9 mouse cellular contexts compared by ENCODE assay signal in genomic region chr5:114897374-114897793, GRCm38 (mm10). TPM values are rescaled to one million over a fixed set of nuclear protein-coding genes. Genes with fewer than 3 reads are reported as not detected.
DNase-seq lines count a peak whose midpoint lies in the region; ATAC-seq and TF ChIP-seq lines count a peak whose summit lies in the region.
"Had no signal": no experiment of that assay in that cellular context is flagged by ENCODE, and none has a peak within 500 bp of the region (broad histone marks: within the 10 kb centered on the region; RNA-seq: fewer than 3 reads in every experiment).

No protein-coding gene starts in this region.

- no peaks in the 10 kb centered on the region for H3K9me3 ChIP-seq in ES-E14 (ENCODE audit: control insufficient read depth, insufficient read depth, low read depth, low read length)
- H3K9me3 ChIP-seq in intestine, embryonic 16.5 days (ENCODE audit: control insufficient read depth, low read length), result no peaks in the 10 kb centered on the region

- no peak overlapping the region for H3K4me3 ChIP-seq in ES-E14 (ENCODE audit: insufficient read depth in 1 of 2, low read depth in 1 of 2, low read length in 2 of 2, poor library complexity in 1 of 2, severe bottlenecking in 1 of 2)
- peak overlapping the region; percentile 37 for H3K4me3 ChIP-seq in intestine, embryonic 16.5 days (ENCODE audit: low read length)
- peak overlapping the region; percentile 72 for H3K4me3 ChIP-seq in small intestine, adult 2 months (ENCODE audit: low read depth, low read length)
- H3K4me3 ChIP-seq: erythroblast, embryonic 14.5 days had no signal

- no peaks in the 10 kb centered on the region for H3K36me3 ChIP-seq in ES-E14 (ENCODE audit: control insufficient read depth, insufficient read depth, low read length, poor library complexity, severe bottlenecking)
- no peaks in the 10 kb centered on the region for H3K36me3 ChIP-seq in intestine, embryonic 16.5 days (ENCODE audit: control insufficient read depth, insufficient read depth, low read length)
- peaks cover 16% of the 10 kb centered on the region for H3K36me3 ChIP-seq in small intestine, adult 2 months (ENCODE audit: control insufficient read depth, insufficient read depth, low read length)

- peaks cover 0 to 11% of the 10 kb centered on the region in 2 experiments; a peak in 1 of 4 replicates for H3K4me1 ChIP-seq in ES-E14 (ENCODE audit: control insufficient read depth in 2 of 2, insufficient read depth in 2 of 2, low read length in 2 of 2, poor library complexity in 1 of 2)
- peaks cover 7% of the 10 kb centered on the region; the same call in 1 of the 2 replicates for H3K4me1 ChIP-seq in intestine, embryonic 16.5 days (ENCODE audit: control insufficient read depth, insufficient read depth, low read length)
- H3K4me1 ChIP-seq in small intestine, adult 2 months (ENCODE audit: control insufficient read depth, insufficient read depth, insufficient read length, low read length), result peaks cover 6% of the 10 kb centered on the region; the same call in 1 of the 2 replicates

- no peak for TF ChIP-seq CTCF in small intestine, adult 2 months (IDR thresholded peaks at IDR 0.05; ENCODE audit: extremely low read depth, insufficient read length, insufficient replicate concordance, low read depth, low read length)

- no peaks in the 10 kb centered on the region for H3K27me3 ChIP-seq in intestine, embryonic 16.5 days (replicated peaks; ENCODE audit: control insufficient read depth, insufficient read depth, low read length)
- H3K27me3 ChIP-seq in small intestine, adult 2 months (ENCODE audit: control insufficient read depth, insufficient read depth, low read length), result no peaks in the 10 kb centered on the region

- H3K27ac ChIP-seq in ES-E14 (ENCODE audit: insufficient read depth, low read depth, low read length, poor library complexity, severe bottlenecking), result peak overlapping the region; percentile 59; the same call in 1 of the 2 replicates
- H3K27ac ChIP-seq in intestine, embryonic 16.5 days (ENCODE audit: low read length), result no peak overlapping the region
- H3K27ac ChIP-seq in small intestine, adult 2 months (ENCODE audit: insufficient read depth, low read depth, low read length), result peak overlapping the region; percentile 88

- in situ Hi-C loops in ES-E14 (cut with MboI; ENCODE audit: low sequenced_read_pairs in 2 of 2, unreplicated experiment in 2 of 2), result no loop called here

- no peak; the same call in 1 of the 2 replicates for TF ChIP-seq POLR2A in small intestine, adult 2 months (IDR thresholded peaks at IDR 0.05; ENCODE audit: low read depth, low read length)

- peak overlapping the region; percentile 48 for H3K4me2 ChIP-seq in intestine, embryonic 16.5 days (ENCODE audit: low read depth, low read length)

- WGBS in intestine, embryonic 16.5 days, result 12% methylated on average over 7 of the region's 7 CpGs
- under 1% methylated on average over 7 of the region's 7 CpGs for WGBS in small intestine, adult 2 months

- H3K9ac ChIP-seq in ES-E14 (ENCODE audit: insufficient read depth, low read depth, low read length, poor library complexity, severe bottlenecking), result no peak overlapping the region; the same call in 1 of the 2 replicates
- H3K9ac ChIP-seq in intestine, embryonic 16.5 days (ENCODE audit: low read depth, low read length), result peak overlapping the region; percentile 52

- peak; percentile 83 for ATAC-seq in granulocyte monocyte progenitor cell, adult 5-6 weeks (replicated peaks; ENCODE audit: poor library complexity, severe bottlenecking)
- peak; percentile 62; the same call in 1 of the 2 replicates for ATAC-seq in intestine, embryonic 16.5 days

- DNase-seq in 3T3-L1 (ENCODE audit: low read depth, low spot score) (peak; percentile 77), ES-E14 (ENCODE audit: low read depth, low spot score) (no peak)
- peak; percentile 27 to 45 for DNase-seq in lung, adult 18-20 months
- no peak for DNase-seq in left cerebral cortex, adult 11 months (ENCODE audit: low spot score)
- no peak for DNase-seq in urinary bladder, postnatal 10 days (ENCODE audit: low spot score)

TF ChIP-seq in ES-E14, 5 proteins besides CTCF, POLR2A, EP300 and RAD21:
- TF ChIP-seq MAFK (IDR thresholded peaks at IDR 0.05; ENCODE audit: insufficient read depth, low read depth, low read length) (no peak), CHD2 (IDR thresholded peaks at IDR 0.05; ENCODE audit: low read depth, low read length) (no peak), ZC3H11A (IDR thresholded peaks at IDR 0.05; ENCODE audit: borderline replicate concordance, low read depth, low read length) (no peak), HCFC1 (IDR thresholded peaks at IDR 0.05; ENCODE audit: borderline replicate concordance, insufficient read depth, low read length) (no peak), ZNF384 (IDR thresholded peaks at IDR 0.05; ENCODE audit: low read depth, low read length) (no peak)

RNA-seq across cellular contexts. Expression of gene Oasl2, which starts 0.6 kb away (rescaled TPM):
- 0.85 and 1.1 TPM in 2 replicates for total RNA-seq in ES-E14 (2012; rRNA removed)
- total RNA-seq in granulocyte monocyte progenitor cell, adult 5-6 weeks (2014; fragmentation: Nextera tagmentation), result 6.7 and 10.4 TPM in 2 replicates
- total RNA-seq in granulocyte monocyte progenitor cell, adult 5-6 weeks (2017), result 4.7 and 7.6 TPM in 2 replicates
- polyA plus RNA-seq in intestine, embryonic 16.5 days (2015; fragmentation: Nextera tagmentation; extraction: Ambion mirVana), result 6.0 and 7.4 TPM in 2 replicates
- polyA plus RNA-seq in small intestine, adult 2 months (2012; rRNA removed), result 7.2 and 53.4 TPM in 2 replicates

RNA-seq across cellular contexts. Expression of gene Oasl1, which starts 25.7 kb away (rescaled TPM):
- 0.27 and 0.95 TPM in 2 replicates for total RNA-seq in ES-E14 (2012; rRNA removed)
- 5.2 and 5.4 TPM in 2 replicates for total RNA-seq in granulocyte monocyte progenitor cell, adult 5-6 weeks (2014; fragmentation: Nextera tagmentation)
- 0.73 and 1.8 TPM in 2 replicates for total RNA-seq in granulocyte monocyte progenitor cell, adult 5-6 weeks (2017)
- 1.3 and 2.1 TPM in 2 replicates for polyA plus RNA-seq in intestine, embryonic 16.5 days (2015; fragmentation: Nextera tagmentation; extraction: Ambion mirVana)
- 88.2 and 139 TPM in 2 replicates for polyA plus RNA-seq in small intestine, adult 2 months (2012; rRNA removed)
- polyA plus RNA-seq: erythroblast, embryonic 14.5 days had no signal

RNA-seq across cellular contexts. Expression of gene Gm9936, which starts 38.9 kb away (rescaled TPM):
- total RNA-seq in ES-E14 (2012; rRNA removed), result 0.05 TPM in 1 of 2 replicates, not detected in the other
- not detected in 2 replicates for total RNA-seq in granulocyte monocyte progenitor cell, adult 5-6 weeks (2014; fragmentation: Nextera tagmentation)
- total RNA-seq in granulocyte monocyte progenitor cell, adult 5-6 weeks (2017), result not detected in 2 replicates
- 0.10 TPM in 2 replicates for polyA plus RNA-seq in intestine, embryonic 16.5 days (2015; fragmentation: Nextera tagmentation; extraction: Ambion mirVana)
- 0.05 TPM in 1 of 2 replicates, not detected in the other for polyA plus RNA-seq in small intestine, adult 2 months (2012; rRNA removed)
- polyA plus RNA-seq: erythroblast, embryonic 14.5 days had no signal

RNA-seq across cellular contexts. Expression of gene 4930519G04Rik, which starts 43.9 kb away (rescaled TPM):
- total RNA-seq in ES-E14 (2012; rRNA removed), result not detected in 2 replicates
- total RNA-seq in granulocyte monocyte progenitor cell, adult 5-6 weeks (2014; fragmentation: Nextera tagmentation), result 1.6 TPM in 1 of 2 replicates, not detected in the other
- not detected in 2 replicates for total RNA-seq in granulocyte monocyte progenitor cell, adult 5-6 weeks (2017)
- polyA plus RNA-seq in intestine, embryonic 16.5 days (2015; fragmentation: Nextera tagmentation; extraction: Ambion mirVana), result not detected in 2 replicates
- polyA plus RNA-seq in small intestine, adult 2 months (2012; rRNA removed), result not detected in 2 replicates

RNA-seq across cellular contexts. Expression of gene 2210016L21Rik, which starts 44.6 kb away (rescaled TPM):
- 16.7 and 24.4 TPM in 2 replicates for total RNA-seq in ES-E14 (2012; rRNA removed)
- 9.0 and 12.3 TPM in 2 replicates for total RNA-seq in granulocyte monocyte progenitor cell, adult 5-6 weeks (2014; fragmentation: Nextera tagmentation)
- 10.7 and 14.2 TPM in 2 replicates for total RNA-seq in granulocyte monocyte progenitor cell, adult 5-6 weeks (2017)
- 49.1 and 53.3 TPM in 2 replicates for polyA plus RNA-seq in intestine, embryonic 16.5 days (2015; fragmentation: Nextera tagmentation; extraction: Ambion mirVana)
- 8.5 and 13.6 TPM in 2 replicates for polyA plus RNA-seq in small intestine, adult 2 months (2012; rRNA removed)

Comparison
In these comparisons a context has a peak if more than half of its experiments do, and no peak if none do; other contexts are left out.
1. DNase-seq: peak in 3T3-L1 (single experiment) and lung, adult 18-20 months (2 of 2); none in ES-E14 (single experiment), left cerebral cortex, adult 11 months (single experiment) and urinary bladder, postnatal 10 days (single experiment).
2. H3K4me3 ChIP-seq: peak in intestine, embryonic 16.5 days (single experiment) and small intestine, adult 2 months (single experiment); none in ES-E14 (0 of 2).